Comparison of ENCODE assay signal across 18 mouse cellular contexts in the genomic region with DNA sequence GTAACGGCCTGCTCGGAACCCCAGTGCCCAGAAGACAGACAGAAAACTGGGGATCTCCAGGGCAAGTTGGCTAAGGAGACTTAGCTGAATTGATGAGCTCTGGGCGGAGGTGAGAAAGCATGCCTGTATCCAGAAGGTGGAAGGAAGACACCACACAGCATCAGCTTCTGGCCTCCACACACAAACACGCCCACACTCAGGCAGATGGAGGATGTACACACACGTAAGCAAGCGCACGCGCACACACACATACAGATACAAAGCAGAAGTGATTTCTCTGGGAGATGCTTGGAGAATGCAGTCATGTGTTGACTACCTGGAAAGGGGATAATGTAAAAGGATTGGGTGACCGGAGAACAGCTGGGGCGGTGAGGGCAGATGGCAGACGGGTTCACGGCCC.
DNase-seq lines count a peak whose midpoint lies in the region; ATAC-seq and TF ChIP-seq lines count a peak whose summit lies in the region.
"Had no signal": no experiment of that assay in that cellular context is flagged by ENCODE, and none has a peak within 500 bp of the region (broad histone marks: within the 10 kb centered on the region; RNA-seq: fewer than 3 reads in every experiment).

No protein-coding gene starts in this region.

- WGBS in forebrain, embryonic 10.5 days: 94% methylated on average over 12 of the region's 12 CpGs

- peaks cover 3% of the 10 kb centered on the region; the same call in 1 of the 2 replicates for H3K4me1 ChIP-seq in forebrain, embryonic 10.5 days
- H3K4me1 ChIP-seq: hindbrain, embryonic 12.5 days; intestine, embryonic 15.5 days had no signal

- DNase-seq in layer of hippocampus, adult 2 months (ENCODE audit: low spot score in 2 of 2): peak; percentile 36 to 40
- DNase-seq in layer of hippocampus, postnatal 10 days (ENCODE audit: low spot score in 2 of 2): no peak
- peak; percentile 38 to 48 for DNase-seq in frontal cortex, postnatal 36 days (ENCODE audit: low spot score in 2 of 2)
- peak; percentile 35 to 36 for DNase-seq in left cerebral cortex, postnatal 36 days (ENCODE audit: low spot score in 2 of 2)
- DNase-seq in heart, adult 8-10 months (ENCODE audit: low spot score): no peak
- DNase-seq in forebrain, embryonic 10.5 days (ENCODE audit: extremely low spot score, low spot score): no peak
- DNase-seq: adrenal gland, adult 2 months; B cell, adult 2 months; gastrocnemius, postnatal 14 days; heart, postnatal 10 days; lung, adult 18-20 months; thymus, adult 2 months had no signal

- 0 out of 2 replicates have a peak, but pooled peaks cover 3% of the 10 kb centered on the region for H3K9me3 ChIP-seq in forebrain, embryonic 10.5 days
- H3K9me3 ChIP-seq: hindbrain, embryonic 12.5 days; intestine, embryonic 15.5 days had no signal

- no peak overlapping the region for H3K4me3 ChIP-seq in layer of hippocampus, adult 2 months
- H3K4me3 ChIP-seq in forebrain, embryonic 10.5 days: no peak overlapping the region
- H3K4me3 ChIP-seq: erythroblast, embryonic 14.5 days; hindbrain, embryonic 12.5 days; intestine, embryonic 15.5 days had no signal

- H3K27me3 ChIP-seq in forebrain, embryonic 10.5 days (ENCODE audit: poor library complexity, severe bottlenecking): no peaks in the 10 kb centered on the region
- H3K27me3 ChIP-seq: hindbrain, embryonic 12.5 days; intestine, embryonic 15.5 days had no signal

- intact Hi-C loops in left cerebral cortex, postnatal 36 days (cut with DNase I): no loop called here

- H3K27ac ChIP-seq in layer of hippocampus, adult 2 months: no peak overlapping the region
- H3K27ac ChIP-seq in forebrain, embryonic 10.5 days: no peak overlapping the region
- H3K27ac ChIP-seq: hindbrain, embryonic 12.5 days; intestine, embryonic 15.5 days had no signal

- ATAC-seq in CD4-positive, CD25-positive, alpha-beta regulatory T cell, adult 4 months: peak; percentile 32
- ATAC-seq in megakaryocyte, adult 5-6 weeks (ENCODE audit: poor library complexity, severe bottlenecking): no peak
- ATAC-seq: forebrain, embryonic 16.5 days; intestine, embryonic 15.5 days had no signal

- no peak for TF ChIP-seq CTCF in layer of hippocampus, adult 2 months (conservative IDR thresholded peaks at IDR 0.05)

- H3K36me3 ChIP-seq in forebrain, embryonic 10.5 days (replicated peaks): no peaks in the 10 kb centered on the region
- H3K36me3 ChIP-seq: hindbrain, embryonic 12.5 days; intestine, embryonic 15.5 days had no signal

Comparison
In these comparisons a context has a peak if more than half of its experiments do, and no peak if none do; other contexts are left out.
1. DNase-seq: peak in layer of hippocampus, adult 2 months (2 of 2), frontal cortex, postnatal 36 days (2 of 2) and left cerebral cortex, postnatal 36 days (2 of 2); none in layer of hippocampus, postnatal 10 days (0 of 2), heart, adult 8-10 months (single experiment) and forebrain, embryonic 10.5 days (single experiment).